Mouse (Mus musculus): ENCODE data around the gene Ptx3. TPM values are rescaled to one million over a fixed set of nuclear protein-coding genes. Genes with fewer than 3 reads are reported as not detected.

Gene Ptx3
- not detected for polyA plus RNA-seq (2017; shearing (Covaris generic))

GRCm38 (mm10) chr3:66219655-66220191 is at the start of gene Ptx3:
Ptx3 (plus strand) TSS chr3:66219910.

Other genes starting within 250 kb of the Ptx3 start
- gene Veph1, start 76.9 kb downstream of the Ptx3 start, polyA plus RNA-seq (2017; shearing (Covaris generic)): not detected

Measured in CD4-positive, CD25-positive, alpha-beta regulatory T cell (primary cell).